Mouse (Mus musculus) myocyte (in vitro differentiated cells): ENCODE data around the gene Ap5b1.

Experiments used
- CEBPB ChIP-seq: IDR thresholded peaks from 2 replicates; pipeline ENCODE4 v1.6.1; 2011; ENCODE audit warnings: mild to moderate bottlenecking, moderate library complexity; ENCODE audit not compliant: poor library complexity, insufficient read depth, severe bottlenecking
- E2F4 ChIP-seq: IDR thresholded peaks from one replicate; pipeline ENCODE4 v1.6.1; 2011; ENCODE audit warnings: mild to moderate bottlenecking, control low read depth, moderate library complexity; ENCODE audit not compliant: insufficient read depth
- MAX ChIP-seq: IDR thresholded peaks from one replicate; pipeline ENCODE4 v1.6.1; 2011; ENCODE audit warnings: low read depth, mild to moderate bottlenecking, control low read depth
- MYOG ChIP-seq, 3 experiments: IDR thresholded peaks; one replicate each; pipeline ENCODE4 v1.6.1; 2011; ENCODE audit warnings: control low read depth in 2 of 3, low read depth in 2 of 3, mild to moderate bottlenecking in 2 of 3; ENCODE audit not compliant: insufficient read length in 2 of 3, control insufficient read depth in 1 of 3, insufficient read depth in 1 of 3
- POLR2A ChIP-seq: IDR thresholded peaks from one replicate; pipeline ENCODE4 v1.6.1; 2011; ENCODE audit warnings: low read depth, mild to moderate bottlenecking, control low read depth, moderate library complexity; ENCODE audit not compliant: insufficient read length
- POLR2AphosphoS2 ChIP-seq: IDR thresholded peaks from one replicate; pipeline ENCODE4 v1.6.1; 2011; ENCODE audit warnings: low read depth, control low read depth; ENCODE audit not compliant: insufficient read length
- REST ChIP-seq: IDR thresholded peaks from one replicate; pipeline ENCODE4 v1.6.1; 2011; ENCODE audit warnings: mild to moderate bottlenecking, control low read depth, moderate library complexity; ENCODE audit not compliant: insufficient read depth, insufficient read length
- TCF3 ChIP-seq: IDR thresholded peaks from one replicate; pipeline ENCODE4 v1.6.1; 2011; ENCODE audit warnings: low read depth, control low read depth; ENCODE audit not compliant: insufficient read length
- USF1 ChIP-seq: IDR thresholded peaks from one replicate; pipeline ENCODE4 v1.6.1; 2011; ENCODE audit warnings: low read depth, mild to moderate bottlenecking, control low read depth, moderate library complexity

GRCm38 (mm10) chr19:5553802-5554201 lies 14.0 kb upstream of the Ap5b1 start:
- TF ChIP-seq CEBPB = no peak
- TF ChIP-seq TCF3 = no peak
- TF ChIP-seq POLR2A = no peak
- no peak for TF ChIP-seq POLR2AphosphoS2
- no peak for TF ChIP-seq MYOG (IDR thresholded peaks at IDR 0.05; ENCODE audit: control insufficient read depth in 1 of 3, insufficient read depth in 1 of 3, insufficient read length in 2 of 3, low read depth in 2 of 3)
- no peak for TF ChIP-seq MAX
- TF ChIP-seq USF1 = no peak
- TF ChIP-seq E2F4 = no peak
- TF ChIP-seq REST = no peak
